Comparison of ENCODE assay signal across 18 mouse cellular contexts in the genomic region with DNA sequence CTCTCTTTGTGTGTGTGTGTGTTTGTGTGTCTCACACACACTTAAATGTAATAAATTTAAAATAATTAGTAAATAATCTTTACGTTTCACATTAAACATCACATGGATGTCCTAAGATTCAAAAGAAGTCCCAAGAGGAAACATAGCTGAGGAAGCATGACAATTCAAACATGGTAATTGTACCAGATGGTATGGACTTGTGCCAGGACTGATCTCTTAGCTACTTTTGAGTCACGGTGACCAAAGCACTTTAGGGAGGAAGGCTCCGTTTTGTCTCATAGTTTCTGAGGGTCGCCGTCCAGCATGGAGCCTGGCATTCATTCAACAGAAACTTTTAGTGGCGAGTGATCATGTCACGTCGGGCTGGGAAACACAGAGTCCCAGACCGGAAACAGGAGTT. TPM values are rescaled to one million over a fixed set of nuclear protein-coding genes. Genes with fewer than 3 reads are reported as not detected.
"Had no signal": no experiment of that assay in that cellular context is flagged by ENCODE, and none has a peak within 500 bp of the region (broad histone marks: within the 10 kb centered on the region; RNA-seq: fewer than 3 reads in every experiment).

No protein-coding gene starts in this region.

- H3K4me3 ChIP-seq: layer of hippocampus, adult 2 months; limb, embryonic 15.5 days; liver, embryonic 12.5 days; midbrain, embryonic 13.5 days; neural tube, embryonic 15.5 days; stomach, embryonic 15.5 days had no signal

- H3K36me3 ChIP-seq: limb, embryonic 15.5 days; neural tube, embryonic 15.5 days; stomach, embryonic 15.5 days had no signal

- H3K4me2 ChIP-seq: limb, embryonic 15.5 days; liver, embryonic 12.5 days; midbrain, embryonic 13.5 days; neural tube, embryonic 15.5 days; stomach, embryonic 15.5 days had no signal

- DNase-seq: kidney, adult 18-20 months; kidney, postnatal 10 days; kidney, postnatal 4 days; right cerebral cortex, adult 18-20 months; thymus, adult 2 months; thymus, postnatal 25 days had no signal

- H3K27me3 ChIP-seq: limb, embryonic 15.5 days; liver, embryonic 12.5 days; midbrain, embryonic 13.5 days; neural tube, embryonic 15.5 days; stomach, embryonic 15.5 days had no signal

RNA-seq across cellular contexts. Expression of gene Gm21972, which starts 14.7 kb away (rescaled TPM):
- polyA plus RNA-seq: limb, embryonic 11.5 days; liver, embryonic 16.5 days; lung, embryonic 16.5 days; stomach, embryonic 15.5 days; thymus, adult 2 months had no signal

RNA-seq across cellular contexts. Expression of gene Htr2b, which starts 36.4 kb away (rescaled TPM):
- total RNA-seq: layer of hippocampus, adult 2 months; megakaryocyte progenitor cell, adult 5-6 weeks; midbrain, postnatal 0 days had no signal
- polyA plus RNA-seq: neural tube, embryonic 11.5 days had no signal
